Mouse (Mus musculus) left cerebral cortex, adult 2 months (tissue): ENCODE data around the gene Prss32. TPM values are rescaled to one million over a fixed set of nuclear protein-coding genes. Genes with fewer than 3 reads are reported as not detected.

Source experiments
- DNase-seq, 2 experiments: peaks; one replicate each; pipeline ENCODE4 v3.0.0; 2021 to 2022; ENCODE audit warnings: low spot score in 2 of 2, mixed read lengths in 1 of 2; ENCODE audit errors: extremely low spot score in 1 of 2
- H3K27ac ChIP-seq: fragments of 200-600 bp; 2 replicates; pipeline ENCODE4 v1.8.1; 2022
- H3K4me3 ChIP-seq: fragments of 200-600 bp; 2 replicates; pipeline ENCODE4 v1.8.1; 2022
- CTCF ChIP-seq: fragments of 200-600 bp; IDR thresholded peaks from 2 replicates; pipeline ENCODE4 v1.8.1; 2022; ENCODE audit warnings: antibody characterized with exemption, mild to moderate bottlenecking, moderate library complexity
- intact Hi-C: fragments of 180-260 bp; cut with DNase I; formaldehyde crosslinking; loops from one replicate; pipeline ENCODE4 v1.15.1; 2025
- total RNA-seq, 2 experiments: library from RNA; stranded (reverse); gene quantifications; 2 replicates each; pipeline ENCODE4 v1.2.3; 2021

The Prss32 gene
- total RNA-seq, 2 experiments from 2014 or later = not detected

GRCm38 (mm10) chr17:23819235-23819634 lies 24.4 kb upstream of the Prss32 start:
- DNase-seq = no peak
- H3K4me3 ChIP-seq = no peak overlapping the region
- intact Hi-C loops = no loop called here
- H3K27ac ChIP-seq = no peak overlapping the region
- TF ChIP-seq CTCF = no peak

GRCm38 (mm10) chr17:23820731-23821130 lies 22.9 kb upstream of the Prss32 start:
- intact Hi-C loops = no loop called here
- no peak for DNase-seq
- no peak for TF ChIP-seq CTCF
- Histone ChIP-seq H3K27ac (no peak overlapping the region), H3K4me3 (no peak overlapping the region)

- intact Hi-C loops = no loop called here
- no peak overlapping the region for H3K4me3 ChIP-seq
- H3K27ac ChIP-seq = no peak overlapping the region
- TF ChIP-seq CTCF = no peak
- no peak for DNase-seq
Observed at GRCm38 (mm10) chr17:23822094-23822493, 21.6 kb upstream of the Prss32 start.

- H3K27ac ChIP-seq = no peak overlapping the region
- H3K4me3 ChIP-seq = no peak overlapping the region
- no peak for DNase-seq
- intact Hi-C loops = no loop called here
- TF ChIP-seq CTCF = no peak
Observed at GRCm38 (mm10) chr17:23823018-23823417, 20.6 kb upstream of the Prss32 start.

- no peak overlapping the region for H3K4me3 ChIP-seq
- no peak for TF ChIP-seq CTCF
- no peak for DNase-seq
- no peak overlapping the region for H3K27ac ChIP-seq
- intact Hi-C loops = no loop called here
Observed at GRCm38 (mm10) chr17:23823614-23824013, 20.0 kb upstream of the Prss32 start.

- Histone ChIP-seq H3K27ac (no peak overlapping the region), H3K4me3 (no peak overlapping the region)
- no peak for TF ChIP-seq CTCF
- intact Hi-C loops = no loop called here
- no peak for DNase-seq
Observed at GRCm38 (mm10) chr17:23825591-23825990, 18.1 kb upstream of the Prss32 start.

GRCm38 (mm10) chr17:23828271-23829001 lies 15.2 kb upstream of the Prss32 start:
- peak; percentile 54 to 65 for DNase-seq
- H3K27ac ChIP-seq = peak overlapping the region; percentile 89
- intact Hi-C loops = loop anchor here (1.0 to 2.0 kb wide), 2 partner anchors 25 to 58 kb away; partner anchors contain the start of gene Flywch1
- H3K4me3 ChIP-seq = peak overlapping the region; percentile 90
- TF ChIP-seq CTCF = peak; percentile 19

GRCm38 (mm10) chr17:23829064-23829619 lies 14.5 kb upstream of the Prss32 start, which contains the start of gene Elob:
TSS of gene Elob (minus strand) at chr17:23829136.
- peak; percentile 82 for TF ChIP-seq CTCF
- intact Hi-C loops = loop anchor here (2.0 kb wide), 1 partner anchor 58 kb away; the partner anchor contains the start of gene Flywch1
- Histone ChIP-seq H3K4me3 (peak within 1 kb of the TSS; percentile 90), H3K27ac (peak within 1 kb of the TSS; percentile 96)
- peak; percentile 83 to 84 for DNase-seq

GRCm38 (mm10) chr17:23831201-23831600 lies 12.5 kb upstream of the Prss32 start:
- intact Hi-C loops = no loop called here
- DNase-seq = no peak
- TF ChIP-seq CTCF = no peak

GRCm38 (mm10) chr17:23836006-23836575 lies 7.6 kb upstream of the Prss32 start, which contains the start of gene Prss33:
TSS of gene Prss33 (minus strand) at chr17:23836056.
- intact Hi-C loops = no loop called here
- no peak for TF ChIP-seq CTCF
- DNase-seq = no peak
- Histone ChIP-seq H3K4me3 (no peak within 1 kb of the TSS), H3K27ac (no peak within 1 kb of the TSS)

More at GRCm38 (mm10) chr17:23831201-23831600, 12.5 kb upstream of the Prss32 start:
- Histone ChIP-seq H3K4me3 (no peak overlapping the region), H3K27ac (no peak overlapping the region)

GRCm38 (mm10) chr17:23841145-23841544 lies 2.5 kb upstream of the Prss32 start:
- intact Hi-C loops = loop anchor here (5.0 kb wide), 1 partner anchor 69 kb away; the partner anchor contains the start of gene Flywch1
- no peak overlapping the region for H3K27ac ChIP-seq
- TF ChIP-seq CTCF = peak; percentile 88
- H3K4me3 ChIP-seq = no peak overlapping the region
- DNase-seq = no peak
